Mouse (Mus musculus) yolk sac, embryonic 10.5 days (tissue): ENCODE data around the gene Plscr3.
"Not testable (repeated sequence)": the region's sequence is repeated elsewhere in the genome, so short reads cannot be mapped to it uniquely, and the experiment has no call there.

Experiments
- DNase-seq: peaks from one replicate; pipeline ENCODE4 v3.0.0-alpha.2; 2017; ENCODE audit warnings: low spot score

Plscr3 gene

DNA sequence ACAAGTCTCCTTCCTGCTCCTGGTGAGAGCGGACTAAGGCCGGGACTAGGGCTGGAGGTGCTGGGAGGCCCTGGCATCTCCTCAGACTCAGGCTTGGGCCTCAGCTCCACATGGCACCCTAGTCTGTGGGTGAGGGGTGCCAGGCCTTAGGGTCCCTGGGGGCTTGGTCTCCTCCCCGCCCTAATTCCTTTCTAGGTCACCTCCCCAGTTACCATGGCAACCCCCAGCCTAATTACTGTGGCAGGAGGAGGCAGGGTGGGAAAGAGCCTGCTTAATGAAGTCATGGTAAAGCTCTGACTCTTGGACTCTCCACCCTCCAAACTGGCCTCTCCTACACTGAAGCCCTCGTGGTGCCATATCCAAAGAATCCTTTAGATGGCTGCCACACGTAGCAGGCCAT, 17.3 kb upstream of the Plscr3 start:
- no peak for DNase-seq

DNA sequence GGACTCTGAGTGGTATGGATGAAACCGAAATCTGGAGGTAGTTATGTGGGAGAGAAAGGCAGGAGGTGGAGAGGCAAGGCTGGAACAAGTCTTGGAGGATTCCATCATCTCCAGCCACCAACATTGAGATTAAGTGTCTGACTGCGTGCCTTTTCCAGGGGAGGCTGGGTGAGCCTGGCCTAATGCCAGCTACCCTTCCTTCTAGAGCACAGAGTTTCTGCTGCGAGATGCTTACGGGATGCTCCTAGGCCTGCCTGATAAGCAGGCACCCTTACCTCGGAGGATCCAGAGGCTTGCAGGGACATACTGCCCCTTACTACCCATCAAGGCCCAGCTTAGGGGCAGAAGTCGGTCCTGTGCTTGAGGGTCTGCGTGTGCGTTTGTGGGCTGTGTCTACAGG, 12.6 kb upstream of the Plscr3 start:
- DNase-seq, result no peak

DNA sequence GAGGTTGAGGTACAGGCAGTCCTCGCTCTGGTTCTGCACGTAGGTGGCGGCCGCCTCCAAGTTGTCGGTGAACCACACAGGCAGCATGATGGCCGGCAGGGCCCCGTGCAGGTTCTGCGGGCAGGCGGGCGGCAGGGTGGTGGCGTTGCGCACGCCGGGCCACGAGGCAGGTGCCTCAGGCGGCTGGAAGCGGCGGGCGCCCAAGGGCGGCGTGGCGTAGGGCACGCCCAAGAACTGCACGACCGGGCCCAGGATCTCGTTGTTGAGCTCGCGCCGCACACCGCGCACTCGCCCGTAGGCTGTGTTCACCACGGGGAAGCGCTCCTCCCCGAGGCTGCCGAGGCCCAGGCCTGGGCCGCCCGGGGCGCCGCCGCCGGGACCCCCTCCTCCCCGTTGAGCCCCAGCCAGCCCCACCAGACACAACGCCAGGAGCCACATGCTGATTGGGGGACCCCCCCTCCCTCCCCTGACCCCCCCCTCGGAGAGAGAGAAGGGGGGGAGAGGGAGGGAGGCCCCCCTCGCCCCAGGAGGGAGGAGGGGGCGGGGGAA, 12.1 kb upstream of the Plscr3 start:
- DNase-seq, result peak; percentile 22

DNA sequence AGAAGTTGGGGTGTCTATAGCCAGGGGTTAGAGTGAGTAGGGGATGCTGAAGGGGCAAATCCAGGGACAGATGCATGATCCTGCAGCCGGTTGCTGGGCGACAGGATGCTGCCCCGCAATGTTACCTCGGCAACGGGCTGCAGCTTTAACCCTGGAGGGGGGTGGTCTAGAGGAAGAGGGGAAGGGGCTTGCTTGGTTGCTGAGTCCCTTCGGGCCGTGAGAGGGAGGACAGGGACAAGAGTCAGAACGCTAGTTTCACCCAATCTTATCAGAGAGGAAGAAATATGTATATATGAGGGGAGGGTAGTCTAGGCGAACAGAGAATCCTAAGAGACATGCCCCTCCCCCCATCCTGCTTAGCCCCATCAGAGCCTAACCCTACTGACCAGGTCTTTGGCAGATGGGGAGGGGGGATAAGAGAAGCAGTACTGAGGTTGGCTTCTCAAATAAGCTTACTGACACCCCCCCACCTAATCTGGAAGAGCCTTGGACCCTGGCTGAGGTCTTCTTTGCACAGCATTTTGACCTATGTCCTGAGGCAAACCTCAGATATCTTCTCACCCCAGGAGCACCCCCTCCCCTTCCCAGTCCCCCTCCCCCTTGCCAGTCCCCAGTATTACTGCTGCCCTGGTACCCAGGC, 10.7 kb upstream of the Plscr3 start:
- DNase-seq, result no peak

DNA sequence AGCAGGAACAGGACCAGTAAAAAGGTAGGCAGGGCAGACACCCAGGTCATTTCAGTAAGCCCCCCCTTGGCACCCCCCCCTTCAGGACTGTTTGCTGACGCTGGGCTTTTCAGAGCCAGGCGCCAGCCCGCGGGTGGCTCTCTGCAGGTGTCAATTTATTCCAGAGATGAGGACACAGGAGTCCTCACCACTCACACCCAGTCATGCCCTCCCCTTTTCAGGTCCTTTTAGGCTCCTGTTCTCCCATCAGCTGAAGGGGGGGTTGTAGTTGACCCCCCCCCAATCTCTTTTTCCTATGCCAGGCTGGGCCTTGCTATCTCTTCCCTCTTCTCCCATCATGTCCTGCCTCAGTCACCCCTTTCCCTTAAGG, 10.2 kb upstream of the Plscr3 start:
- DNase-seq, result no peak

DNA sequence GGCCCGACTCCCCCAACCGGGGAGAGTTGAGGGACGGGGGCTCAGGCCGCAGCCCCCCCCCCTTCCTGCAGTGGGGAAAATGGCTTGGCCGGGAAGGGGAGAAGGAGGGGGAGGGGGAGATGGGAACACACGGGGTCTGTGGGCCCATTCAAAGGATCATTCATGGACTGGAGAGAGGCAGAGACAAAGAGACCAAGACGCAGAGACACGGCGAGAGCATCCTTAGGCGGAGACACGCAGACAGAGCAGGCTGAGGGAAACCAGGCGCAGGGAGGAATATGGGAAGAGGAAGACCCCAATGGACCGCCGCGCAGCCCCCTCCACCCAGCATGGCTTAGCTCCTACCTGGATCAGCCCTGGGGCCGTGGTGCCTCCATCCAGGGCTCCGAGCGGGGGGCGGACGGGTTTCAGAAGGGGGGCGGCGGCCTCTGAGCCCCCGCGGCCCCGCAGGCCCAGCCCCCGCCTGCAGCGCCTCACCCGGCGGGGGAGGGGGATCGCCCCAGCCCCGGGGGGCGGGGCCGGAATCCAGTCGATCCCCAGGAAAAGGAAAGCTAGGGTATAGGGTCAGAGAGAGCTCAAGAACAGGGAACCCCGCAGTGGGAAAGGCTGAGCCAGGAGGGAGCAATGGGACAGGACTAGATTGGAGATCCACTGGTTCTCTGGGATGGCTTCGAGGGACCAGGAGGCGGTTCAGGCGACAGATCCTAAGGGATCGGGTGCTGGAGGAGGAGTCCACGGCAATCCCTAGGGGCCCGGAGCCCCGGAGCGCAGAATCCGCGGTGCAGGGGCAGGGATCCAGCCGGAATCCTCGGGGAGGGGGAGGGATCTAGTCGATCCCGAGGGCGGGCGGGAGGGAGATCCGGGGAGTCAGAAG, 9.2 kb upstream of the Plscr3 start:
- peak; percentile 13 for DNase-seq

DNA sequence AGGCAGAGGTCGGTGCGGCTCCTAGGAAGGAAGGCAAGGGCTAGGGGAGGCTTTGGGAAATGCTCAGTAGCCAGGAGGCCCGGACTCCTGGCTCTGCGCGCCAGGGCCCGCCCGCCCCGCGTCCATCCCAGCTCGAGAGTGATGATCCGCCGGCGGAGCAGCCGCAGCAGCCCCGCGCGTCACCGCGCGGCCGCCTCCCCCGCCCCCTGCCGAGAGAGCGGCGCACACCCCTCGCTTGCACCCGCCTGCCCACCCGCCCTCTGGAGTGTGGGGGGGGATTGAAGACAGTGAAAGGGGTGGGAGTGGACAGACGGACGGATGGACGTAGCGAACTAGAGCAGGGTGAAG, 8.6 kb upstream of the Plscr3 start, which contains the start of gene Nlgn2:
TSS of gene Nlgn2 (minus strand) at position 181 of the 348 bp plus-strand sequence.
- no peak for DNase-seq

DNA sequence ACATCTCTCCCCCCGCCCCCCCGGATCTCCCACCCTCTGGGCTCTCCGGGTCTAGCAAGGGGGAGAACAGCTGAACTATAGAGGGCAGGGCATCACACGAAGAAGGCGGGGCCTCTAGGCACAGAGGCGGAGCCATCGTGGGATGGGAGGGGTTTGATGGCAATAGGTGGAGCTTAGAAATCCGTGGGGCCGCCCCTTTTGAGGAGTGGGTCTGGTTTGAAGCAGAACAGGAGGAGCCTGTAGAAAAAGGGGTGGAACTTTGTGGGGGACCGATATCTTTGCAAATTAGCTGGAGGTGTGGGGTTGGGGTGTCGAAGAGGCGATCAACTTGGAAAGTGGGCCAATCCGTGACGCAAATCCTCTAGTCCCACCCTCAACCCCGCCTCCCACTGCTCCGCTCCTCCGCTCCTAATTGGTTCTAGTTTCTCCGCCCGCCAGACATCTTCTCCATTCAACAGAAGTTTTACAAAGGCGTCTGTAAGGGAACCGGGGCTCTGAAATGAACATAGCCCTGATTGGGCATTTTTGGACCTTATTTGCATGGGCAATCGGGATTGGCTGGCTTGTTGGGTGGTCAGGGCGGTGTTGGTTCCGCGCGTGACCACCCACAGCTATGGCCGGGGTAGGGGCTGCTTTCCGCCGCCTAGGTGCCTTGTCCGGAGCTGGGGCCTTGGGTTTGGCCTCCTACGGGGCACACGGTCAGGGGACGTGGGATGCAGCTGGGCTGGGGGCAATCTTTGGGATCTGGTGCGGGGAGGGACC, 8.0 kb upstream of the Plscr3 start, which contains the start of gene Tmem256:
TSS of gene Tmem256 (plus strand) at position 563 of the 762 bp plus-strand sequence.
- peak; percentile 99 for DNase-seq

DNA sequence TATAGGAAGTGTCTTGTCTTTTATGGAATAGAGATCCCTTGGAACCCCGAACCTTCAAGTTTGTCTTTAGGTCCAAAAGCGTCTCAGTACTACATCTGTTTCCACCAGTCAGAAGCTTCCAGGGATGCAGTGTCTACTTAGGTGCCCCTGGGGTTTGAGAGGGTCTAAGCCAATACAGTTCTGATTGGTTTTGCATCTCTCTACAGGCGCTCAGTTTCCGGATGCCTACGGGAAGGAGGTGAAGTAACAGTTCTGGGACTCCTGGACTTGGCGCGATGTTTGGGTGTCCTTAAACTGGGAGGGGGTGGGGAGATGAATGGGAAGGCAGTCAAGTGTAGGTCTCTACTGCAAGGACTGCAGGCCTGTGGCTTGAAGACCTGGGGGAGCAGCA, 7.5 kb upstream of the Plscr3 start:
- DNase-seq, result no peak

DNA sequence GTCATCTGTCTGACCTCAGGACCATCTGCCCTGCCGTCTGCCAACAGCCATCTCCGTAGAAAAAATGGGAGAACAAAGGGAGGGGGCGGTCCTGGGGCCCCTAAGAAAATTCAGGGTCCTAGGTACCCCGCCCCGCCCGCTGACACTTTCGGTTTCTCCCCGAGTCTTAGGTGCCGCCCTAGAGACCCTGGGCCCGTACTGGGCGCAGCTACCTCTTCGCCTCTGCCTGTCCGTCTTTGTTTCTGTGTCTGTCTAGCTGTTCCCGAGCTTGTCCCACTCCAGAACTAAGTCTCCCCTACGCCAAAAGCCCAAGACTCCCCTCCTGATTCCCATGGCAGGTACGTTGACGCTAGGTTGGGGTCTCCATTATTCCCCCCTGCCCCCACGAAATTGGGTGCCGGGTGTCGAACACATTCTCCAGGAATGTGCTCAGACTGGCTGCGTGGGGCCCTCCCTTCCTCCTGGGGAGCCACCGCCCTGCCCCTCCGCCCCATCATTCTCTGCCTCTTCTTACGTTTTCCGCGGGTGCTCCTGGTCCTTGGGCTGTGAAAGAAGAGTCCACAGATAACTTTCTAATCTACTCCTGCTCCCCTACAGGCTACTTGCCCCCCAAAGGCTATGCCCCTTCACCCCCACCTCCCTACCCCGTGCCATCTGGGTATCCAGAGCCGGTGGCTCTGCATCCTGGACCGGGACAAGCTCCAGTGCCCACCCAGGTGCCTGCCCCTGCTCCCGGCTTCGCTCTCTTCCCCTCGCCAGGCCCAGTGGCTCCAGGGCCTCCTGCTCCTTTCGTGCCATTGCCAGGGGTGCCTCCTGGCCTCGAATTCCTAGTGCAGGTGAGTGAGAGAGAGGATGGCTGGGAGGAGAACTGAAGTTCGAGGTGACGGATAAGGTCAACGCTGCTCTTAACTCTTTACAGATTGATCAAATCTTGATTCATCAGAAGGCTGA, 837 bp downstream of the Plscr3 start:
- peak; percentile 54 for DNase-seq

DNA sequence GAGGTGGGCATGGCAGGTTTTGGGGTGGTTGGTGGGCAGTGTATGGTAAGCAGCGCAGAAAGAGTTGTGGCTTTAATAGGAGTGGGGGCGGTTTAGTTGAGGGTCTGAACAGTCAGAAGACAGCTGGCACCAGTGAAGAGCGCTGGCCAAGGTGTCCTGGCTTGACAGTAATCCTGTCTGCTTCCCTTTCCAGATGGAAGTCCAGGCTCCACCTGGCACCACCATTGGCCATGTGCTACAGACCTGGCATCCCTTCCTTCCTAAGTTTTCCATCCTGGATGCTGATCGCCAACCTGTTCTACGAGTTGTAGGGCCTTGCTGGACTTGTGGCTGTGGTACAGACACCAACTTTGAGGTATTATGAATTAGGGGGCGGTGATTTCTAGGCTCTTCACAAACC, 1.8 kb downstream of the Plscr3 start:
- DNase-seq, result no peak

DNA sequence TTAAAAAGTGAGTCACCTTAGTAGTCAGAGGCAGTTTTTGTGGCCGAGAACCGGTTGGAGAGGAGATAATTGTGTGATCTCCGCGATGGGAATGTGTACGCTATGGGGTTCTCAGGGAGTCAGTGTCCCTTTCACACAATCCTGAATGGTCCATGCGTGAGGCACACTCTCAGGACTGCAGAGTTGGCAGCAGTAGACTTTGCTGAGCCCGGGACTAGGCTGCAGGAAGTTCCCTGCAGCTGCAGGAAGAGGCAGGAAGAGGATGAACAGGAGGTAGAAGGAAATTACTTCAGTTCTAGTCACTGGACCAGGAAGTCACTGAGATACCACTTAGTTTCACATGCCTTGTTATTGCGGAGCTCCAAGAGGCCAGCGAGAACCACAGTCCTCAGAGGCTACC, 3.0 kb downstream of the Plscr3 start:
- no peak for DNase-seq

DNA sequence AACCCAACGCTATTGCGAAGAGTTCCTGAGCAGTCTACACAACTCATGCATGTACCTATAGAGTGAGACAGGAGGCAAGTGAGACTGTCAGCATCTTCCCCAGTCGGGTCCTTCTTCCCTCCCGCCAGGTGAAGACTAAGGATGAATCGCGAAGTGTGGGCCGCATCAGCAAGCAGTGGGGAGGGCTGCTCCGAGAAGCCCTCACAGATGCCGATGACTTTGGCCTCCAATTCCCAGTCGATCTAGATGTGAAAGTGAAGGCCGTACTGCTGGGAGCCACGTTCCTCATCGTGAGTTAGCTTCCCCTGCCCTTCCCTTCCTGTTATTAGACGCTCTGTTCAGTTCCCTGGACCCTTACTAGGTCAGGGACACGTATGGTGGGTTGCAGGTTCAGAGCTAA, 3.7 kb downstream of the Plscr3 start:
- DNase-seq, result no peak

DNA sequence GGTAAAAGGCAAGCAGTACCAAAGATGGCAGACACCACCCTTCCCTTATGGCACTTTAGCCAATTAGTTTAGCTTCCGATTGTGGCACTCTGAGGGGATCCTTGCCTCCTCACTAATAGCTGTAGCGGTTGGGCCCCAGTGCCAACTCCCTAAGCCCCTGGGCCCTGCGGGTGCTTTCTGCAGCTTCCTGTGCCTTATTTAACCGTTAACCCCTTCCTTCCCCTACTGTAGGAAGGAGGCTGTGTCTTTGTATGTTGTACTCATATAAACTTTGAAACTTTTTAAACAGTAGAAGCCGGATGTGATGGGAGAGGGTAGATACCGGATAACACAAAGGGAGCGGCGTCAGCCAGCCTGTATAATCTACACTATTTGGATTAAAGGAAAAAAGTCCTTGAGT, 4.6 kb downstream of the Plscr3 start:
- DNase-seq, result no peak

DNA sequence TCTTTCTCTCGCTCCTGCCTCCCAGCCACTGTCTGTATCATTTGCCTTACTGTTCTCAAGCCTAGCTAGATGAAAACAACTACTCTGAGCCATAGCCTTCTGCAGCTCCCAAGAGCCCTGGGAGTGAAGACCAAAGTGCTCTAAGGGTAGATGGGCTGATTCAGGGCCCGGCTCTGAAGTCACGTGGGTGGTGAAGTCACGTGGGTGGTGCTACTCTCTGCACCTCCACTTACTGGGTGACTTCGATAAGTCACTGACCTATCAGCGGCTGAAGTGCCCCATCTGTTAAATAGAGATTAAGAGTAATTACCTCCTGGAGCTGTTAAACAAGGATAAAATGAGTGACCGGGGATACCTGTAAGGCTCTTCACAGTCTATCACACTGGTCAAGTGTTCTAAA, 7.8 kb downstream of the Plscr3 start:
- DNase-seq, result peak; percentile 68

DNA sequence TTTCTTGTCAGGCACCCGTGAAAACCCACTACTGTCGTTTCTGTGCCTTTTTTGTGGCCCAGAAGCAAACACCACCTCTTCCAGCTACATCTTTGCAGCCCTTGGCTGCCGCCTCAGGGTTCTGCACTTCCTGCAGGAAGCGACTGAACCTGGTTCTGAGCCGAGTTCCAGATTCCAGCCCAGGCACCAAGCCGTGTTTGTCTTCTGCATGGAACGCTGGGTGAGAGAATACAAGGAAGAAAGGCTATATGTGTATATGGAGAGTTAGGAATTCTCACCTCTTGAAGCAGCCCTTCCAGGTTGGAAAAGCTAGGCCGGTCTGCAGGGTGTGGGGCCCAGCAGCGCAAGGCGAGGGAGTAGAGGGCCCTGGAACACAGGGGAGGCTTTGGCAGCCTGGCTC, 8.5 kb downstream of the Plscr3 start:
- no peak for DNase-seq

DNA sequence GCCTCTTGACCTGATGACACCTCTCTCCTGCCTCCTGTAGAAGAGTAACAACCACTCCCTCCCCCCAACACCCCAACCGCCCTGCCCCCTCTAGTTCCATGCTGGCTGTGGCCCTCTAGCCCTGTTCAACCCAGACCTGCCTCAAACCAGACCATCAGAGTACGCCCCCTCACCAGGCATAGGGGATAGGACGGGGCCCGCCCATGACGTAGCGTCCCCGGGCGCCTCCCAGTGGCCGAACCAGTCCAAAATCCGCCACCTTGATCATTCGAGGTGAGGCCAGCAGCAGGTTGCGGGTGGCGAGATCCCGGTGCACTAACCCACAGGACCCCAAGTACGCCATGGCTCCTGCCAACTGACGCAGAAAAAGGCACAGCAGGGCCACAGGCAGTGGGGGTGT, 9.2 kb downstream of the Plscr3 start:
- DNase-seq, result no peak

DNA sequence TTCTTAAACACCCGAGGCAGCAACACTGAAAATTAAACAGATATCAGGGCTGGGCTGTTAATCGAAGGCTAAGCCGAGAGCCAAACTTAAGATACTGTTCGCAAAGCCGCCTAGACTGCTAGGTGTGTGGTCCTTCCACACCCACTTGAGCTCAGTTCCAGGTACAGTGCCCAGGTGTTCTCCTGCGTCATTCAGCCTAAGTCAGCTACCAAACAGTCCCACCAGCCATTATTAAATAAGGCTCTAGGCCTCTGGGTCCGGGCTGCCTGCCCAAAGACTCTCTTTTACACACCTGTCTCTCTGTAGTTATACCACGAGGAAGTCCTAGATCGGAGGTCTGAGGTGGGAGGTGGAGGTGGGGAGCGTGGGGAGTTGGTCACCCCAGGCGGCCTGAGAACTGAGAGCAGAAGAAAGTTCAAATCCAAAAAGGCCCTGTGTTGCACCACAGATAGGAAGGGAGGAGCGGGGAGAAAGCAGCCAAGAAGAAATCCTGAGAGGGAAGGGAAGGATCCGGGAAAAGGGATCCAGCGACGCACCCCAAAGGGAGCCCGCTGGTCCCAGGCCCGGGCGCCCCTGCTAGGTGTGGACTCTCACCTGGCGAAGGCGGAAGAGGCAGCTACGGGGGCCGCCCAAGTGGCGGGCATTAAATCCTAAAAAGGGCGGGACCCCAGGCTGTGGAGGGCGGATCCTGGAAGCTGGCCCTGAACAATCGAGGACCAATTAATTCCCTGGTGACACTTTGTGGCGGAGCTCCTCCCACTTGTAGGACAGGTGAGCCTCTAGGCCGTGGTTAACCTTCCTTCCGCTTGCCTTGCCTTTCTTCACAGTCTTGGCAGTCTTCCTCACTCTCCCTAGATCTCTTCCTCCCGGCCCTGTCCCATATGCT, 12.2 kb downstream of the Plscr3 start, which contains the start of gene Tnk1:
TSS of gene Tnk1 (minus strand) at position 618 of the 886 bp plus-strand sequence.
- DNase-seq, result peak; percentile 75

DNA sequence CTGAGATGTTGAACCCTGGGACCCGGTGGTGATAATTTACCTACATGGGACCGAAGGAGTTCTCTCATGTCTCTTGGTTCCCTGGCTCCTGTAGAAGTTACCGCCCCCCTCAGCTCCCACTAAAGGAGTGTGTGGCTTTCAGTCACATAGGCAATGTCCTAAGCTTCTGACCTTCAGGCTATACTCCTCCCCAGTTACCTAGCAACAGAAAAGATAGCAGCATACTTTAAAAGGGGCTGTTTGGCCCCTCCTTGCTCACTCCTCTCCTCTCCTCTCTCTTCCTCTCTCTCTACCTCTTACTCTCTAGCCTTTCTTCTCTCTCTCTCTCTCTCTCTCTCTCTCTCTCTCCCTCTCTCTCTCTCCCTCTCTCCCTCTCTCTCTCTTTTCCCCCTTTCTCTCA, 17.6 kb downstream of the Plscr3 start:
- not testable (repeated sequence) for DNase-seq

DNA sequence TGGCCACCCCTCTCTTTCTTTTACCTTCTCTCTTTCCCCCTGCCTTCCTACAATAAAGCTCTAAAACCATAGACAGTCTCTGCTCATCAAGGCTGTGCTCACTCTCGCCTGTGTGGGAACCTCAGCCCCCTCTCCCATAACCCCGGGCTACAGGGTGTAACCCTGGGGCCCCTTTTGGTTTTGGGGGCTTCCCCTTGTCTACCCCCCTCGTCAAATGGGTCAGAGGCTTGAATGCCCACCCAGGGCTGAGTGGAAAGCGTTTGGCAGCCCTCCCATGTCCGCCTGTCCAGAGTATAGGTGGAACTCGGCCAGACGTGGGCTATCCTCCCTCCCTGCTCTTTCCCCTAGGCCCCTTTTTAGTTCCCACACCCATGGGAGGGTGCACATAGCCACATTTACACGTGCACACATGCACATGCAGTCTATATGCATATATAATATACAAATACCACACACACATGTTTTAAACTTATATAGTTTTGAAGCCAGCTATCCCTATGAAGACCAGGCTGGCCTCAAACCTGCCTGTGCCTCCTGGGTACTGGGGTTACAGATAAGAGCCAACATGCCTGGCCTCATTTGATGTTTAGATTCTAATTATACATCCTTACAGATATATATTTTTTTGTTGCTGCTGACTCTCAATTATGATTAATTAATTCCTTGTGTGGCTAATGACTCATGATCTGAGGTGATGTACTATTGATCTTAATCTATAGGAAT, 18.1 kb downstream of the Plscr3 start:
- no peak for DNase-seq
